ENCODE assay signal across 9 mouse cellular contexts in the genomic region with DNA sequence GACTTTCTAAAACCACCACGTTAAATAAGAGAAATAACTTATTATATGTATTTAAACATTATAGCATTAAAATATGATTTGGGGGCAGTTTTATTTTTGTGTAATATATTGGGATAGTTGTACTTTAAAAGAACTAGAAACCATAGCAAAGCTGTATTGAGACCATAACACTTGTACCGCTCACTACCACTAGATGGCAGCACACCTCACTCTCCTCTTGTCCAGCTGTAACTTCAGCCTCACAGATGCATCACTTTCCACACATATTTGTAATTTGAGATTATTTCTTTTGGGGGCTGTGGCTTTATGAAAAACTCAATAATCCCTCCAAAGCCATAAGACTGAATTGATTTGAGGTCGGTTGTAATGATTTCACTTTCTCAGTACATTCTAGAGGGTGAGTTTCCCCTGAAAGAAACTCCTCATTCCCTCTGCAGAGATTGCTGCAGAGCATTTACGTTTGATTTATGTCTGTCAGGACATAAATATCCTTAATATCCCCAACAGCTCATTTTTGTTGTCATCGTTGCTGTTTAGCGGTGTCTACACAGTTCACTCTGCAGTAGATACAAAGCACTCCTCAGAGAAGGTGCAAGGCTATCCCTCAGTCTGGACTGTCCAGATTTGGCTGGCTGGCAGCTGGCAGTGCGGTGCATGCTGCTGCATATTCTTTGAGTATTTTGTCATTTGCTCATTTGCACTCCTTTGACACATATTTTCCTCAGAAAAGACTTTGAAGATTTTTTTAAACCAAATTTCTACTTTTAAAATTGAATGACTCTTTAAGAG.
A peak's percentile ranks its signal among the peaks of the same experiment; 100 is the strongest.
DNase-seq lines count a peak whose midpoint lies in the region; ATAC-seq and TF ChIP-seq lines count a peak whose summit lies in the region.
"Had no signal": no experiment of that assay in that cellular context is flagged by ENCODE, and none has a peak within 500 bp of the region (broad histone marks: within the 10 kb centered on the region; RNA-seq: fewer than 3 reads in every experiment).

No protein-coding gene starts in this region.

- H3K4me1 ChIP-seq in kidney, postnatal 0 days (replicated peaks; ENCODE audit: insufficient read depth, low read length) = no peaks in the 10 kb centered on the region
- no peaks in the 10 kb centered on the region for H3K4me1 ChIP-seq in limb, embryonic 13.5 days
- no peaks in the 10 kb centered on the region for H3K4me1 ChIP-seq in neural tube, embryonic 11.5 days (ENCODE audit: control insufficient read depth, insufficient read depth, low read length)

- DNase-seq in CD8-positive naive resting alpha-beta T cell, adult 2 months (ENCODE audit: low read depth in 2 of 2, low spot score in 2 of 2) = peak; percentile 7 to 25
- DNase-seq in T-cell, adult 2 months (ENCODE audit: low spot score) = peak; percentile 7
- DNase-seq in cerebellum, postnatal 36 days = peak; percentile 64 to 70
- DNase-seq in frontal cortex, postnatal 36 days (ENCODE audit: low spot score in 2 of 2) = peak; percentile 61 to 79
- peak; percentile 84 for DNase-seq in kidney, postnatal 0 days (ENCODE audit: low spot score)
- DNase-seq in neural tube, embryonic 11.5 days (ENCODE audit: low spot score) = peak; percentile 63
- peak; percentile 7 to 16 for DNase-seq in thymus, postnatal 36 days

- WGBS in kidney, postnatal 0 days = 31% methylated on average over 7 of the region's 7 CpGs
- 27% methylated on average over 7 of the region's 7 CpGs for WGBS in limb, embryonic 13.5 days
- 39% methylated on average over 7 of the region's 7 CpGs for WGBS in neural tube, embryonic 11.5 days

- peak; percentile 93 for TF ChIP-seq CTCF in kidney, postnatal 0 days (IDR thresholded peaks at IDR 0.05; ENCODE audit: low read depth)

- no peak overlapping the region for H3K4me2 ChIP-seq in kidney, postnatal 0 days (ENCODE audit: low read length)
- no peak overlapping the region for H3K4me2 ChIP-seq in limb, embryonic 13.5 days (replicated peaks)
- no peak overlapping the region for H3K4me2 ChIP-seq in neural tube, embryonic 11.5 days (ENCODE audit: low read depth)
- H3K4me2 ChIP-seq: limb, embryonic 15.5 days had no signal

- H3K27ac ChIP-seq in kidney, postnatal 0 days = no peak overlapping the region
- no peak overlapping the region for H3K27ac ChIP-seq in limb, embryonic 13.5 days
- H3K27ac ChIP-seq in neural tube, embryonic 11.5 days (ENCODE audit: low read depth, low read length) = no peak overlapping the region
- H3K27ac ChIP-seq: limb, embryonic 15.5 days had no signal

- peak; percentile 57; the same call in 1 of the 2 replicates for ATAC-seq in kidney, postnatal 0 days (replicated peaks; ENCODE audit: low FRiP score, low read depth)
- ATAC-seq in limb, embryonic 13.5 days (ENCODE audit: low FRiP score, low read depth) = peak; percentile 85; the same call in 1 of the 2 replicates
- peak; percentile 76 for ATAC-seq in neural tube, embryonic 11.5 days (ENCODE audit: insufficient read depth, low FRiP score, low TSS enrichment)

- no peak overlapping the region for H3K9ac ChIP-seq in kidney, postnatal 0 days (ENCODE audit: low read depth, low read length)
- H3K9ac ChIP-seq in limb, embryonic 13.5 days = no peak overlapping the region
- H3K9ac ChIP-seq in neural tube, embryonic 11.5 days (ENCODE audit: low read length) = no peak overlapping the region
- H3K9ac ChIP-seq: limb, embryonic 15.5 days had no signal

- no peak overlapping the region for H3K4me3 ChIP-seq in kidney, postnatal 0 days (replicated peaks; ENCODE audit: low read depth, low read length)
- H3K4me3 ChIP-seq in limb, embryonic 13.5 days = no peak overlapping the region
- no peak overlapping the region for H3K4me3 ChIP-seq in neural tube, embryonic 11.5 days (ENCODE audit: low read depth, low read length)
- H3K4me3 ChIP-seq: limb, embryonic 15.5 days had no signal

- no peaks in the 10 kb centered on the region for H3K36me3 ChIP-seq in kidney, postnatal 0 days (ENCODE audit: insufficient read depth, low read length)
- H3K36me3 ChIP-seq in limb, embryonic 13.5 days = no peaks in the 10 kb centered on the region
- H3K36me3 ChIP-seq in neural tube, embryonic 11.5 days (ENCODE audit: control insufficient read depth, insufficient read depth, low read length) = no peaks in the 10 kb centered on the region
- H3K36me3 ChIP-seq: limb, embryonic 15.5 days had no signal

- H3K9me3 ChIP-seq in kidney, postnatal 0 days (replicated peaks; ENCODE audit: low read length) = no peaks in the 10 kb centered on the region
- H3K9me3 ChIP-seq in limb, embryonic 13.5 days = no peaks in the 10 kb centered on the region
- no peaks in the 10 kb centered on the region for H3K9me3 ChIP-seq in neural tube, embryonic 11.5 days (ENCODE audit: control insufficient read depth, low read length)
- H3K9me3 ChIP-seq: limb, embryonic 15.5 days had no signal

- no peaks in the 10 kb centered on the region for H3K27me3 ChIP-seq in kidney, postnatal 0 days (ENCODE audit: insufficient read depth, low read length)
- H3K27me3 ChIP-seq in limb, embryonic 13.5 days = no peaks in the 10 kb centered on the region
- H3K27me3 ChIP-seq in neural tube, embryonic 11.5 days (ENCODE audit: control insufficient read depth, insufficient read depth, low read length) = no peaks in the 10 kb centered on the region
- H3K27me3 ChIP-seq: limb, embryonic 15.5 days had no signal

Comparison
In these comparisons a context has a peak if more than half of its experiments do, and no peak if none do; other contexts are left out.
1. DNase-seq: peak in every context shown above with its lines; median percentile 84 in kidney, postnatal 0 days; 70 in frontal cortex, postnatal 36 days; 67 in cerebellum, postnatal 36 days; 63 in neural tube, embryonic 11.5 days; 16 in CD8-positive naive resting alpha-beta T cell, adult 2 months; 12 in thymus, postnatal 36 days; 7 in T-cell, adult 2 months.